Mouse (Mus musculus): ENCODE measurements around the gene Gm8011. TPM values are rescaled to one million over a fixed set of nuclear protein-coding genes. Genes with fewer than 3 reads are reported as not detected.
"Not testable (repeated sequence)": the region's sequence is repeated elsewhere in the genome, so short reads cannot be mapped to it uniquely, and the experiment has no call there.

Gm8011 gene
- not detected for total RNA-seq (2021)
- not detected in 2 replicates for polyA plus RNA-seq (2012; rRNA removed)
- long read RNA-seq, result 0 reads

- not testable (repeated sequence) for DNase-seq
Measured at GRCm38 (mm10) chr14:42463581-42463980, at the start of gene Gm8011. Gene Gm8011, plus strand, starts transcription at chr14:42463881.

- not testable (repeated sequence) for DNase-seq
Measured at GRCm38 (mm10) chr14:42439573-42439972, 24.1 kb upstream of the Gm8011 start, which contains the start of gene Gm8005. Gene Gm8005, minus strand, starts transcription at chr14:42439673.

- not testable (repeated sequence) for DNase-seq
Measured at GRCm38 (mm10) chr14:42502249-42502648, 38.6 kb downstream of the Gm8011 start, which contains the start of gene Gm8020. Gene Gm8020, minus strand, starts transcription at chr14:42502349.

Other genes with a start within 250 kb of the Gm8011 start
- gene Gm17026, start 203.8 kb upstream of the Gm8011 start, total RNA-seq (2021), result not detected
- not detected in 2 replicates for gene Gm17026, start 203.8 kb upstream of the Gm8011 start, polyA plus RNA-seq (2012; rRNA removed)
- not detected for gene Gm9611, start 166.5 kb upstream of the Gm8011 start, total RNA-seq (2021)
- gene Gm9611, start 166.5 kb upstream of the Gm8011 start, polyA plus RNA-seq (2012; rRNA removed), result not detected in 2 replicates
- not detected for gene Gm7995, start 153.7 kb upstream of the Gm8011 start, total RNA-seq (2021)
- not detected in 2 replicates for gene Gm7995, start 153.7 kb upstream of the Gm8011 start, polyA plus RNA-seq (2012; rRNA removed)
- gene Gm8005, start 24.2 kb upstream of the Gm8011 start, total RNA-seq (2021), result not detected
- gene Gm8005, start 24.2 kb upstream of the Gm8011 start, polyA plus RNA-seq (2012; rRNA removed), result not detected in 2 replicates
- gene Gm8020, start 38.5 kb downstream of the Gm8011 start, total RNA-seq (2021), result not detected
- gene Gm8020, start 38.5 kb downstream of the Gm8011 start, polyA plus RNA-seq (2012; rRNA removed), result not detected in 2 replicates
- gene Gm8024, start 60.4 kb downstream of the Gm8011 start, total RNA-seq (2021), result not detected
- not detected in 2 replicates for gene Gm8024, start 60.4 kb downstream of the Gm8011 start, polyA plus RNA-seq (2012; rRNA removed)
- not detected for gene Gm17124, start 136.0 kb downstream of the Gm8011 start, total RNA-seq (2021)
- gene Gm17124, start 136.0 kb downstream of the Gm8011 start, polyA plus RNA-seq (2012; rRNA removed), result not detected in 2 replicates
- gene Gm3633, start 178.0 kb downstream of the Gm8011 start, total RNA-seq (2021), result not detected
- not detected in 2 replicates for gene Gm3633, start 178.0 kb downstream of the Gm8011 start, polyA plus RNA-seq (2012; rRNA removed)
- not detected for gene Gm10378, start 192.1 kb downstream of the Gm8011 start, total RNA-seq (2021)
- gene Gm10378, start 192.1 kb downstream of the Gm8011 start, polyA plus RNA-seq (2012; rRNA removed), result not detected in 2 replicates